Mouse (Mus musculus): ENCODE data around the gene Abat. TPM values are rescaled to one million over a fixed set of nuclear protein-coding genes. Genes with fewer than 3 reads are reported as not detected.

The Abat gene
- 0.12 TPM for total RNA-seq (2023)

GRCm38 (mm10) chr16:8513236-8513906 lies at the start of gene Abat:
Abat (plus strand) TSS chr16:8513429.

GRCm38 (mm10) chr16:8470603-8471481 lies 42.4 kb upstream of the Abat start, which contains the start of gene Mettl22:
Mettl22 (plus strand) TSS chr16:8470788.

DNA sequence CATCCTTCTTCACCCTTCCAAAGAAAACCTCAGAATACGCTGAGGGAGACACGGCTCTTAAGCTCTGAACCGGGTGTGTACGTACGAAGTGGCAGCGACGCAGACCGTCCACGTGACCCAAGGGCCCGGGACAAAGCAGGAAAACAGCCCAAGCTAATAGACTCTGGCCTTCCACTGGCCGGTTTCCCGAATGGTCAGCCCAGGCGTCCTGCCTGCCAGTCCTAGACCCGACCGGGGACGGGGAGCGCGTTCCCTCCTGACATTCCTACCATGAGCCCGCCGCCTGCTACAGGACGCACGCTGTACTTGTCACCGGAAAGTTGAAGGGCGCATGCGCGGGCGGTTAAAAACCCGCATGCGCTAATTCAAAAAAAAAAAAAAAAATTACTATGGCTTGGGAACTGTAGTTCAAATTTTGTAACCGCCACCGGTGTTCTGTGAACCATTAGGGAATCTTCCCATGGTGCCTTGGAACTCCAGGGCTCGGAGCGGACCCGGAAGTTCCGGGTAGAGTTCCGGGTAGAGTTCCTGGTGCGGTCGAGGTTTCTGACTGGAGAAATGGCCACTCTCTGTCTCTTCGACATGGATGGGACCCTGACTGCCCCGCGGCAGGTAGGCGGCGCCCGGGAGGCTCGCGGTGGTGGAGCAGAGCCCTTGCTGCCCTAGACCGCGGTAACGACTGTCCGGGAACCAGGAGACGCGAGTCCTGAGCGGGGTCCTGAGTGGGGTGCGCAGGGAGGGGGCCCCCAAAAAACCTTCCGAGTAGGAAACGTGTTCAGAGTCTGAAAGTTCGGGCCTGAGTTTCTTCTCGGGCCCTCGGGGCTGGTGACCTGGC lies 124.2 kb downstream of the Abat start, which contains the start of the genes Pmm2 and Tmem186:
Pmm2 (plus strand) TSS at position 458 of the 835 bp plus-strand sequence.
Tmem186 (minus strand) TSS at position 496 of the 835 bp plus-strand sequence.

Other genes with a start within 250 kb of the Abat start
- not detected for gene Tmem114, start 88.3 kb upstream of the Abat start, total RNA-seq (2023)
- 20.4 TPM for gene Mettl22, start 42.6 kb upstream of the Abat start, total RNA-seq (2023)
- 110 TPM for gene Pmm2, start 124.2 kb downstream of the Abat start, total RNA-seq (2023)
- gene Tmem186, start 124.3 kb downstream of the Abat start, total RNA-seq (2023), result 12.8 TPM
- gene Carhsp1, start 158.7 kb downstream of the Abat start, total RNA-seq (2023), result 13.8 TPM
- not detected for gene Gm5767, start 167.3 kb downstream of the Abat start, total RNA-seq (2023)

Data from CD4-positive naive resting alpha-beta T cell, adult 76 days (primary cell).